Mouse (Mus musculus): ENCODE measurements around the gene Gpalpp1.

The Gpalpp1 gene

GRCm38 (mm10) chr14:76097815-76098214 lies 12.7 kb downstream of the Gpalpp1 start:
- no peak for DNase-seq

GRCm38 (mm10) chr14:76097244-76097643 lies 13.3 kb downstream of the Gpalpp1 start:
- DNase-seq: no peak

GRCm38 (mm10) chr14:76084188-76084587 lies 26.4 kb downstream of the Gpalpp1 start:
- no peak for DNase-seq

- no peak for DNase-seq
These were observed 28.4 kb downstream of the Gpalpp1 start for GRCm38 (mm10) chr14:76082086-76082636.

- no peak for DNase-seq
These were observed 29.1 kb downstream of the Gpalpp1 start for GRCm38 (mm10) chr14:76081451-76081850.

- peak; percentile 79 for DNase-seq
These were observed 33.5 kb downstream of the Gpalpp1 start for GRCm38 (mm10) chr14:76077088-76077491.

- no peak for DNase-seq
These were observed 34.0 kb downstream of the Gpalpp1 start for GRCm38 (mm10) chr14:76076602-76077001.

- no peak for DNase-seq
These were observed 34.8 kb downstream of the Gpalpp1 start for GRCm38 (mm10) chr14:76075721-76076120.

- DNase-seq: no peak
These were observed 36.4 kb downstream of the Gpalpp1 start for GRCm38 (mm10) chr14:76074206-76074605.

- DNase-seq: no peak
These were observed 37.9 kb downstream of the Gpalpp1 start for GRCm38 (mm10) chr14:76072626-76073025.

- no peak for DNase-seq
These were observed 41.3 kb downstream of the Gpalpp1 start for GRCm38 (mm10) chr14:76069296-76069695.

GRCm38 (mm10) chr14:76068296-76068695 lies 42.3 kb downstream of the Gpalpp1 start:
- no peak for DNase-seq

- no peak for DNase-seq
These were observed 43.3 kb downstream of the Gpalpp1 start for GRCm38 (mm10) chr14:76067237-76067636.

- no peak for DNase-seq
These were observed 51.1 kb downstream of the Gpalpp1 start for GRCm38 (mm10) chr14:76059441-76059840.

- no peak for DNase-seq
These were observed 56.8 kb downstream of the Gpalpp1 start for GRCm38 (mm10) chr14:76053726-76054125.

GRCm38 (mm10) chr14:76051966-76052365 lies 58.6 kb downstream of the Gpalpp1 start:
- DNase-seq: no peak

GRCm38 (mm10) chr14:76045767-76046166 lies 64.8 kb downstream of the Gpalpp1 start:
- no peak for DNase-seq

- no peak for DNase-seq
These were observed 66.4 kb downstream of the Gpalpp1 start for GRCm38 (mm10) chr14:76044164-76044557.

GRCm38 (mm10) chr14:76043251-76044163 lies 67.1 kb downstream of the Gpalpp1 start:
- DNase-seq: no peak
